Mouse (Mus musculus): ENCODE results near the gene Rhd. TPM values are rescaled to one million over a fixed set of nuclear protein-coding genes. Genes with fewer than 3 reads are reported as not detected.
"Not testable (repeated sequence)": the region's sequence is repeated elsewhere in the genome, so short reads cannot be mapped to it uniquely, and the experiment has no call there.

Rhd gene
- 7.9 and 10.1 TPM in 2 replicates for polyA plus RNA-seq (2016; fragmentation: Nextera tagmentation; extraction: Ambion mirVana)

GRCm38 (mm10) chr4:134863937-134864729 is at the start of gene Rhd:
Gene Rhd, plus strand, starts transcription at chr4:134864536.
- Histone ChIP-seq H3K4me2 (replicated peaks) (no peak within 1 kb of the TSS), H3K4me3 (no peak within 1 kb of the TSS), H3K36me3 (no peaks in the 10 kb centered on the region), H3K9ac (no peak within 1 kb of the TSS), H3K4me1 (0 out of 2 replicates have a peak, but pooled peaks cover 3% of the 10 kb centered on the region), H3K27me3 (peaks cover 12% of the 10 kb centered on the region), H3K27ac (0 out of 2 replicates have a peak within 1 kb of the TSS, but pooled peaks have one; percentile 17), H3K9me3 (replicated peaks) (no peaks in the 10 kb centered on the region)
- no peak for ATAC-seq (ENCODE audit: low FRiP score)
- 68% methylated on average over 14 of the region's 14 CpGs for WGBS

- Histone ChIP-seq H3K4me2 (replicated peaks) (no peak overlapping the region), H3K36me3 (peaks cover 22% of the 10 kb centered on the region), H3K27me3 (no peaks in the 10 kb centered on the region), H3K9me3 (replicated peaks) (no peaks in the 10 kb centered on the region), H3K9ac (no peak overlapping the region), H3K4me1 (no peaks in the 10 kb centered on the region), H3K4me3 (no peak overlapping the region), H3K27ac (no peak overlapping the region)
- WGBS = 92% methylated on average over 4 of the region's 4 CpGs
- no peak for ATAC-seq (ENCODE audit: low FRiP score)
These were observed 46.6 kb upstream of the Rhd start for GRCm38 (mm10) chr4:134817706-134818105.

GRCm38 (mm10) chr4:134821061-134821460 is 43.3 kb upstream of the Rhd start:
- no peaks in the 10 kb centered on the region for H3K4me1 ChIP-seq
- H3K4me3 ChIP-seq = no peak overlapping the region
- H3K36me3 ChIP-seq = peaks cover 39% of the 10 kb centered on the region
- no peak for ATAC-seq (ENCODE audit: low FRiP score)
- no peak overlapping the region for H3K4me2 ChIP-seq (replicated peaks)
- no peaks in the 10 kb centered on the region for H3K27me3 ChIP-seq
- 89% methylated on average over 1 of the region's 1 CpGs for WGBS
- H3K9me3 ChIP-seq (replicated peaks) = no peaks in the 10 kb centered on the region
- H3K9ac ChIP-seq = no peak overlapping the region
- no peak overlapping the region for H3K27ac ChIP-seq

GRCm38 (mm10) chr4:134823560-134823959 is 40.8 kb upstream of the Rhd start:
- no peaks in the 10 kb centered on the region for H3K27me3 ChIP-seq
- WGBS = 78% methylated on average over 2 of the region's 2 CpGs
- H3K27ac ChIP-seq = no peak overlapping the region

GRCm38 (mm10) chr4:134825864-134826263 is 38.5 kb upstream of the Rhd start:
- 98% methylated on average over 11 of the region's 11 CpGs for WGBS
- ATAC-seq (ENCODE audit: low FRiP score) = not testable (repeated sequence)

More at GRCm38 (mm10) chr4:134823560-134823959, 40.8 kb upstream of the Rhd start:
- H3K9me3 ChIP-seq (replicated peaks) = no peaks in the 10 kb centered on the region
- ATAC-seq (ENCODE audit: low FRiP score) = no peak
- H3K4me2 ChIP-seq (replicated peaks) = no peak overlapping the region
- H3K36me3 ChIP-seq = peaks cover 48% of the 10 kb centered on the region
- no peak overlapping the region for H3K4me3 ChIP-seq
- H3K4me1 ChIP-seq = no peaks in the 10 kb centered on the region
- no peak overlapping the region for H3K9ac ChIP-seq

GRCm38 (mm10) chr4:134826348-134826747 is 38.0 kb upstream of the Rhd start:
- no peaks in the 10 kb centered on the region for H3K27me3 ChIP-seq
- H3K4me1 ChIP-seq = no peaks in the 10 kb centered on the region
- no peak overlapping the region for H3K9ac ChIP-seq
- no peak overlapping the region for H3K27ac ChIP-seq
- H3K4me3 ChIP-seq = no peak overlapping the region
- H3K4me2 ChIP-seq (replicated peaks) = no peak overlapping the region
- ATAC-seq (ENCODE audit: low FRiP score) = no peak
- H3K9me3 ChIP-seq (replicated peaks) = no peaks in the 10 kb centered on the region
- peaks cover 51% of the 10 kb centered on the region for H3K36me3 ChIP-seq

More at GRCm38 (mm10) chr4:134825864-134826263, 38.5 kb upstream of the Rhd start:
- not testable (repeated sequence) for H3K9ac ChIP-seq; H3K27me3 ChIP-seq; H3K4me2 ChIP-seq (replicated peaks); H3K27ac ChIP-seq; H3K4me1 ChIP-seq; H3K4me3 ChIP-seq; H3K9me3 ChIP-seq (replicated peaks)
- peaks cover 47% of the 10 kb centered on the region for H3K36me3 ChIP-seq

GRCm38 (mm10) chr4:134827806-134828205 is 36.5 kb upstream of the Rhd start:
- H3K4me1 ChIP-seq = no peaks in the 10 kb centered on the region
- no peak overlapping the region for H3K9ac ChIP-seq
- no peaks in the 10 kb centered on the region for H3K9me3 ChIP-seq (replicated peaks)
- H3K4me3 ChIP-seq = no peak overlapping the region
- H3K27ac ChIP-seq = no peak overlapping the region
- H3K27me3 ChIP-seq = no peaks in the 10 kb centered on the region
- ATAC-seq (ENCODE audit: low FRiP score) = no peak
- H3K36me3 ChIP-seq = peaks cover 60% of the 10 kb centered on the region
- 91% methylated on average over 11 of the region's 11 CpGs for WGBS
- no peak overlapping the region for H3K4me2 ChIP-seq (replicated peaks)

- no peaks in the 10 kb centered on the region for H3K4me1 ChIP-seq
- no peak for ATAC-seq (ENCODE audit: low FRiP score)
- H3K9ac ChIP-seq = no peak overlapping the region
- 89% methylated on average over 3 of the region's 3 CpGs for WGBS
- no peak overlapping the region for H3K4me2 ChIP-seq (replicated peaks)
- no peak overlapping the region for H3K4me3 ChIP-seq
- H3K9me3 ChIP-seq (replicated peaks) = no peaks in the 10 kb centered on the region
- H3K27ac ChIP-seq = no peak overlapping the region
- peaks cover 54% of the 10 kb centered on the region for H3K36me3 ChIP-seq
- no peaks in the 10 kb centered on the region for H3K27me3 ChIP-seq
These were observed 32.4 kb upstream of the Rhd start for GRCm38 (mm10) chr4:134831934-134832333.

- H3K4me1 ChIP-seq = no peaks in the 10 kb centered on the region
- H3K27ac ChIP-seq = no peak overlapping the region
- no peak overlapping the region for H3K9ac ChIP-seq
- H3K9me3 ChIP-seq (replicated peaks) = no peaks in the 10 kb centered on the region
- no peak for ATAC-seq (ENCODE audit: low FRiP score)
- WGBS = 90% methylated on average over 4 of the region's 4 CpGs
- H3K4me2 ChIP-seq (replicated peaks) = no peak overlapping the region
- no peak overlapping the region for H3K4me3 ChIP-seq
- peaks cover 35% of the 10 kb centered on the region for H3K36me3 ChIP-seq
- H3K27me3 ChIP-seq = no peaks in the 10 kb centered on the region
These were observed 28.9 kb upstream of the Rhd start for GRCm38 (mm10) chr4:134835486-134835885.

GRCm38 (mm10) chr4:134838221-134838620 is 26.1 kb upstream of the Rhd start:
- H3K4me1 ChIP-seq = no peaks in the 10 kb centered on the region
- H3K4me3 ChIP-seq = no peak overlapping the region
- 84% methylated on average over 1 of the region's 1 CpGs for WGBS
- no peak for ATAC-seq (ENCODE audit: low FRiP score)
- H3K27ac ChIP-seq = no peak overlapping the region
- no peak overlapping the region for H3K4me2 ChIP-seq (replicated peaks)
- no peaks in the 10 kb centered on the region for H3K27me3 ChIP-seq
- H3K9ac ChIP-seq = no peak overlapping the region
- H3K9me3 ChIP-seq (replicated peaks) = no peaks in the 10 kb centered on the region
- H3K36me3 ChIP-seq = 0 out of 2 replicates have a peak, but pooled peaks cover 14% of the 10 kb centered on the region

GRCm38 (mm10) chr4:134838706-134839105 is 25.6 kb upstream of the Rhd start:
- WGBS = 92% methylated on average over 3 of the region's 3 CpGs
- 0 out of 2 replicates have a peak, but pooled peaks cover 14% of the 10 kb centered on the region for H3K36me3 ChIP-seq
- not testable (repeated sequence) for H3K9ac ChIP-seq; H3K27ac ChIP-seq; H3K4me2 ChIP-seq (replicated peaks); ATAC-seq (ENCODE audit: low FRiP score); H3K9me3 ChIP-seq (replicated peaks); H3K27me3 ChIP-seq; H3K4me1 ChIP-seq; H3K4me3 ChIP-seq

- Histone ChIP-seq H3K4me2 (replicated peaks) (no peak overlapping the region), H3K9ac (no peak overlapping the region), H3K4me1 (no peaks in the 10 kb centered on the region), H3K9me3 (replicated peaks) (no peaks in the 10 kb centered on the region), H3K36me3 (0 out of 2 replicates have a peak, but pooled peaks cover 13% of the 10 kb centered on the region), H3K27me3 (no peaks in the 10 kb centered on the region), H3K4me3 (no peak overlapping the region), H3K27ac (no peak overlapping the region)
- no peak for ATAC-seq (ENCODE audit: low FRiP score)
- WGBS = 90% methylated on average over 1 of the region's 1 CpGs
These were observed 24.1 kb upstream of the Rhd start for GRCm38 (mm10) chr4:134840231-134840630.

GRCm38 (mm10) chr4:134843566-134843965 is 20.8 kb upstream of the Rhd start:
- Histone ChIP-seq H3K4me1 (peaks cover 16% of the 10 kb centered on the region; the same call in 1 of the 2 replicates), H3K9ac (no peak overlapping the region), H3K4me3 (no peak overlapping the region), H3K4me2 (replicated peaks) (no peak overlapping the region), H3K27me3 (no peaks in the 10 kb centered on the region), H3K9me3 (replicated peaks) (no peaks in the 10 kb centered on the region), H3K36me3 (no peaks in the 10 kb centered on the region), H3K27ac (no peak overlapping the region)
- ATAC-seq (ENCODE audit: low FRiP score) = no peak
- WGBS = 90% methylated on average over 4 of the region's 4 CpGs
